Mouse (Mus musculus): ENCODE results near the gene Dcbld2. TPM values are rescaled to one million over a fixed set of nuclear protein-coding genes. Genes with fewer than 3 reads are reported as not detected.

Dcbld2 gene
- total and polyA plus RNA-seq, 2 experiments from 2014 or later, result 4.1 to 26.5 TPM

- Histone ChIP-seq H3K27ac (ENCODE audit: low read depth) (no peak overlapping the region), H3K4me1 (ENCODE audit: control insufficient read depth, insufficient read depth) (0 out of 2 replicates have a peak, but pooled peaks cover 8% of the 10 kb centered on the region), H3K9ac (replicated peaks; ENCODE audit: low read depth, low read length) (no peak overlapping the region), H3K4me2 (ENCODE audit: low read depth, low read length) (no peak overlapping the region), H3K36me3 (replicated peaks; ENCODE audit: control insufficient read depth, insufficient read depth, low read length) (peaks cover 21% of the 10 kb centered on the region), H3K9me3 (replicated peaks; ENCODE audit: control insufficient read depth, low read length) (no peaks in the 10 kb centered on the region), H3K27me3 (ENCODE audit: control insufficient read depth, insufficient read depth, low read length) (no peaks in the 10 kb centered on the region), H3K4me3 (ENCODE audit: low read depth, low read length) (no peak overlapping the region)
- ATAC-seq (ENCODE audit: insufficient read depth, low read depth), result no peak
- WGBS, result 82% methylated on average over 7 of the region's 7 CpGs
- no peak for TF ChIP-seq EP300 (IDR thresholded peaks at IDR 0.05; ENCODE audit: low read depth)
- no peak for TF ChIP-seq CTCF (IDR thresholded peaks at IDR 0.05; ENCODE audit: low read depth)
- DNase-seq (ENCODE audit: low spot score), result no peak
These were observed 22.0 kb downstream of the Dcbld2 start for GRCm38 (mm10) chr16:58430246-58430645.

- DNase-seq (ENCODE audit: low spot score), result no peak
- H3K36me3 ChIP-seq (replicated peaks; ENCODE audit: control insufficient read depth, insufficient read depth, low read length), result peaks cover 32% of the 10 kb centered on the region
- WGBS, result 100% methylated on average over 1 of the region's 1 CpGs
These were observed 24.1 kb downstream of the Dcbld2 start for GRCm38 (mm10) chr16:58432384-58432783.

GRCm38 (mm10) chr16:58444735-58445134 lies 36.5 kb downstream of the Dcbld2 start:
- 59% methylated on average over 6 of the region's 6 CpGs for WGBS
- TF ChIP-seq CTCF (IDR thresholded peaks at IDR 0.05; ENCODE audit: low read depth), result peak; percentile 34
- TF ChIP-seq EP300 (IDR thresholded peaks at IDR 0.05; ENCODE audit: low read depth), result no peak
- Histone ChIP-seq H3K4me2 (ENCODE audit: low read depth, low read length) (no peak overlapping the region), H3K9ac (replicated peaks; ENCODE audit: low read depth, low read length) (no peak overlapping the region), H3K4me3 (ENCODE audit: low read depth, low read length) (no peak overlapping the region), H3K27me3 (ENCODE audit: control insufficient read depth, insufficient read depth, low read length) (no peaks in the 10 kb centered on the region), H3K9me3 (replicated peaks; ENCODE audit: control insufficient read depth, low read length) (no peaks in the 10 kb centered on the region), H3K4me1 (ENCODE audit: control insufficient read depth, insufficient read depth) (no peaks in the 10 kb centered on the region), H3K27ac (ENCODE audit: low read depth) (no peak overlapping the region), H3K36me3 (replicated peaks; ENCODE audit: control insufficient read depth, insufficient read depth, low read length) (peaks cover 16% of the 10 kb centered on the region)
- DNase-seq (ENCODE audit: low spot score) (no peak), ATAC-seq (ENCODE audit: insufficient read depth, low read depth) (no peak)

More at GRCm38 (mm10) chr16:58432384-58432783, 24.1 kb downstream of the Dcbld2 start:
- Histone ChIP-seq H3K27ac (ENCODE audit: low read depth) (no peak overlapping the region), H3K27me3 (ENCODE audit: control insufficient read depth, insufficient read depth, low read length) (no peaks in the 10 kb centered on the region), H3K4me1 (ENCODE audit: control insufficient read depth, insufficient read depth) (0 out of 2 replicates have a peak, but pooled peaks cover 8% of the 10 kb centered on the region), H3K9me3 (replicated peaks; ENCODE audit: control insufficient read depth, low read length) (no peaks in the 10 kb centered on the region), H3K9ac (replicated peaks; ENCODE audit: low read depth, low read length) (no peak overlapping the region), H3K4me2 (ENCODE audit: low read depth, low read length) (no peak overlapping the region), H3K4me3 (ENCODE audit: low read depth, low read length) (no peak overlapping the region)
- no peak for ATAC-seq (ENCODE audit: insufficient read depth, low read depth)
- TF ChIP-seq EP300 (IDR thresholded peaks at IDR 0.05; ENCODE audit: low read depth), result no peak
- no peak for TF ChIP-seq CTCF (IDR thresholded peaks at IDR 0.05; ENCODE audit: low read depth)

- Histone ChIP-seq H3K27ac (ENCODE audit: low read depth) (no peak overlapping the region), H3K9ac (replicated peaks; ENCODE audit: low read depth, low read length) (no peak overlapping the region), H3K9me3 (replicated peaks; ENCODE audit: control insufficient read depth, low read length) (no peaks in the 10 kb centered on the region), H3K36me3 (replicated peaks; ENCODE audit: control insufficient read depth, insufficient read depth, low read length) (peaks cover 31% of the 10 kb centered on the region), H3K4me1 (ENCODE audit: control insufficient read depth, insufficient read depth) (no peaks in the 10 kb centered on the region), H3K4me3 (ENCODE audit: low read depth, low read length) (no peak overlapping the region), H3K27me3 (ENCODE audit: control insufficient read depth, insufficient read depth, low read length) (no peaks in the 10 kb centered on the region), H3K4me2 (ENCODE audit: low read depth, low read length) (no peak overlapping the region)
- ATAC-seq (ENCODE audit: insufficient read depth, low read depth), result no peak
- WGBS, result 88% methylated on average over 4 of the region's 4 CpGs
- no peak for DNase-seq (ENCODE audit: low spot score)
- TF ChIP-seq EP300 (IDR thresholded peaks at IDR 0.05; ENCODE audit: low read depth) (no peak), CTCF (IDR thresholded peaks at IDR 0.05; ENCODE audit: low read depth) (no peak)
These were observed 38.3 kb downstream of the Dcbld2 start for GRCm38 (mm10) chr16:58446281-58447259.

GRCm38 (mm10) chr16:58449073-58449472 lies 40.8 kb downstream of the Dcbld2 start:
- DNase-seq (ENCODE audit: low spot score) (no peak), ATAC-seq (ENCODE audit: insufficient read depth, low read depth) (no peak)
- Histone ChIP-seq H3K36me3 (replicated peaks; ENCODE audit: control insufficient read depth, insufficient read depth, low read length) (peaks cover 32% of the 10 kb centered on the region), H3K4me3 (ENCODE audit: low read depth, low read length) (no peak overlapping the region), H3K27me3 (ENCODE audit: control insufficient read depth, insufficient read depth, low read length) (no peaks in the 10 kb centered on the region), H3K4me1 (ENCODE audit: control insufficient read depth, insufficient read depth) (peaks cover 2% of the 10 kb centered on the region; the same call in 1 of the 2 replicates), H3K27ac (ENCODE audit: low read depth) (no peak overlapping the region), H3K9ac (replicated peaks; ENCODE audit: low read depth, low read length) (no peak overlapping the region), H3K9me3 (replicated peaks; ENCODE audit: control insufficient read depth, low read length) (no peaks in the 10 kb centered on the region), H3K4me2 (ENCODE audit: low read depth, low read length) (no peak overlapping the region)
- 89% methylated on average over 4 of the region's 4 CpGs for WGBS
- TF ChIP-seq EP300 (IDR thresholded peaks at IDR 0.05; ENCODE audit: low read depth) (no peak), CTCF (IDR thresholded peaks at IDR 0.05; ENCODE audit: low read depth) (no peak)
